Mouse (Mus musculus) megakaryocyte, adult 5-6 weeks (primary cell): Measurements from ENCODE around the gene Lrig2. TPM values are rescaled to one million over a fixed set of nuclear protein-coding genes. Genes with fewer than 3 reads are reported as not detected.

Experiments
- ATAC-seq: 2 replicates; pipeline ENCODE4 v1.8.0; 2016; ENCODE audit warnings: mild to moderate bottlenecking, inconsistent platforms; ENCODE audit not compliant: poor library complexity, severe bottlenecking
- total RNA-seq, 2 experiments: library from RNA; stranded (forward) in 1 of 2; stranded (reverse) in 1 of 2; fragments of 153-499, 151-499 nt in 1 of 2; fragments of 221-1000, 200-1000 nt in 1 of 2; gene quantifications; 2 replicates each; pipeline versions ENCODE4 v1.2.3 to v1.2.4; 2015 to 2017

Lrig2 gene
- total RNA-seq (2015) (8.5 and 12.9 TPM in 2 replicates), total RNA-seq (2017) (16.0 and 19.8 TPM in 2 replicates)

DNA sequence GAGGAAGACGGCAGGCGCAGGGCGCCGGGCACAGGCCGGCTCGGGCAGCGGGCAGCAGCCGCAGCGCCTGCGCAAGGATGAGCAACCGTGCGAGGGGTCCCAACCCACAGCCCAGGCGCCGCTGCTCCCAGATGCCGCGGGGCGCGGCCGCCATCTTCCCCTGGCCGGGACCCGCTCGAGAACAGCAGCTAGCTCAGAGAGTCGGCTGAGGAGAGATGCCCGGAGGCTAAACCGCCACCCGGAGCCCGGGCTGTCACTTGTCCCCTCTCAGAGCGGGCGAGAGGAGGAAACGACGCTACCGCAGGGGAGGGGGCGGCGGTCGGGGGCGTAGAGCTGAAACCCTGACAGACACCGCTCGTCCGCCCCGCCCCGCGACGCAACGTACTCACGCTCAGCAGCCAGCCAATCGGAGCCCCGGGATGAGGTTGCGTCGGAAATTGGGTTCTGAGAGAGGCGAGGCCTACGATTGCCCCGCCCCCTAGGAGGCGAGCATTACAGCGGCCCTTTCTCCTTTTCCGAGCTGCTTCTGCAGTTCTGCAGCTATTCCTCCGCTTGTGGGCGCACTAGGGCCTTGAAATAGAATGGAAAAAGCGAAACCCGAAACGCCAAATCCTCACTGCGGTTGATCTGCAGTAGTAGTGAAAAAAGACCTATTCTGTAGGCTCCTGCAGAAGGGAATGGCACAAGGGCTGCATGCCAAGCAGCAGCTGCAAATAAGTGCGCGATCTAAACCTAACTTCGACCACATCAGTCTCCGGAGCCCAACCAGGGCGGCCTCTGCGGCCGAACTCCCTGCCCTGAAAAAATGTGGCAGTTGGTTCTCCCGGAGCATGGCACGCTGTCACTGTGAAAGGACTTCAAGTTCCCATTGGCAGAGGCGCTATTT, at the start of gene Lrig2:
Gene Lrig2, minus strand, starts transcription at position 381 of the 886 bp plus-strand sequence.
- peak; percentile 94 for ATAC-seq

DNA sequence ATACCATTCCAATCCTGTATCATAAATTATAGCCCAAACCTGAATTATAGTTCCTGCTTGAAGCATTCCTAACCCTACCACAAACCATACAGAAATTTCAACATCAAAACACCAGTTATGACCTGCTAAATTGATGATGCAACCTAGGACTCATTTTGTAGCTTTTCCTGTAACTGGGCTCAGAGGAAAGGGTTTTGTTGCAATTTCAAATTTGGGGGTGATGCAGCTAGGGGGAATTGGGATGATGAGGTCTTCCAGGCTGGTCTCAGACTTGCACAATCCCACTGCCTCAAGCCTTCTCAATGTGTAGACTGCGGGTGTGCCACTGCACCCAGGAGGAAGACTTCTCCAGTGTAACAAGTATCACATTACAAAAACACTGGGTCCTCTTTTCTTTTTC, 44.9 kb upstream of the Lrig2 start:
- ATAC-seq = peak; percentile 92

DNA sequence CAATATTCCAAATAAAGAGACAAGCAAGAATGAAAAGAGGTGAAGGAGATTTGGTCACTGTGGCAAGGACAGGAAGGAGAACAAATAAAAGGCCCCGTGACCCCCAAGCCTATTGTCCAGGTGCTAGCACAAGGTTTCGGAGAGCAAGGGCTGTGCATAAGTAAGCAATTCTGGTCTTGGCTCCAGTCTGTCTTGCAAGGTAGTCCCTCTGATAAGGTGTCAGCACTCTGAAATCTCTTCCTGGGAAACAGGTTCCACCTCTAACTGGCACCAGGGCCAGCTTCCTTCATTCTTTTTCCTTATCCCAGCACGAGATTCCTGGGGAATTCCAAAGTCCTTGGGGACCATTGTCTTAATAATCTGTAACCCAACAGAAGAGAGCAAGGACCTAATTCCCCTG, 38.9 kb upstream of the Lrig2 start:
- ATAC-seq = no peak

DNA sequence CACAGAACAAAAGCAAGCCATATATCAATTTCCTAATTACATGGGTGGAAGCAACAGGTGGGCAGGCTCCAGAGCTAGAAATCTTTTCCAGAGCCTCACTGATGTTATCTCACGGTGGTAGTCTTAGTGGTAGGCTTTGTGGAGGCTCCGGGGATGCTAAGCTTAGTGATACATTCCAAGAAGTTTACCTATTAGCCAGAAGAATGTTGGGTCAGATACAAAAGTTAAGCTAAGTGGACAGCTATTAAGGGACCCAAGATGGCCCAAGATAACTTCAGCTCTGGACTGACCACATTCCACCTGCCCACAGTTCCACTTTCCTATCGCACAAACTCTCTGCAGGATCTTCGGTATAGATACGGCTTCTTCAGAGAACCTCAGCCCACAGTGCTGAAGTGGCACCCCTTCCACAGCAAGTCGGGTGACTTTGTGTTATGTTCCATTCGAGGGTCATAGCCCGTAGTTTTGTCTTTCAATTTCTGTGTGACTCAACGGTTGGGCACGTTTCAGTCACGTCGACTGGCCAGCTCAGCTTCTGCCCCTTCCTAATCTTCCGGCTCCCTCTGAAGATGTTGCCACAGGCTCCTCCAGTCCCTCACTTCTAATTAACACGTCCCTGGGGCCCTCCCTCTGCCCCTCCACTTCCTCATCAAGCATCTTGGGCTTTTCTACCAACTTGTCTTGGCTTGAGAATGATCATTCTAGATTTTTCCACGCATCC, 36.8 kb upstream of the Lrig2 start:
- no peak for ATAC-seq

DNA sequence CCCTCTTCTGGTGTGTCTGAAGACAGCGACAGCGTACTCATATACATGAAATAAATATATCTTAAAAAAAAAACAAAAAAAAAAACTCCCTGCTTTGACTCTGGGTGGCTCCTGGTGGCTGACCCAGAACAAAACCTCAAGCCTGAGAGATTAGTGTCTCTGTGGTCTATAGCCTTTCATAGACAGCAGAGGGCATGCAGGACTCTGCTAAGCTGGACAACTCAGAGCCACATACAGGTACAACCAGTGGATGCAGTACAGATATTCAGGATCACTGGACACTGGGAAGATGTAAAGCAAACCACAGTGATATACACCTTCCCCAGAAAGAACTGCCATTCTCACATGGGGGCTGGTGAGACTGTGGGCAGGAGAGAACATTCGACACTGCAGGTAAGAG, 32.1 kb upstream of the Lrig2 start:
- no peak for ATAC-seq

DNA sequence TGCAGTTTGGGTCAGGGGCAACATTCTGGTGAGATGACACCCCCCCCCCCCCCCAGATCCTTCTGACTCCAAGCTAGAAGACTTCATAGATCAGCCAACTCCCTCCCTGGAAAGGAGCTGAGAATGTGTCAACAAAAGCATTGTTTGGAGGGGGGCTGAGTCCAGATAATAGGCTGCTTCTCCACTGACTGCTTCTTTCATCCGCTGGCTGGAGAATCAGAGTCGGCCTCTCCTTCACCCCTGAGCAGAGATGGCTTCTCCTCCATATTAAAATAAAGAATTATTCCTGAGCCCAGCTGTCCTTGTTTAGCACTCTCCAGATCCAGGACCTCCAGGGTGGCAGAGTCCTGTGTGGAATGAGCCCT, 30.3 kb upstream of the Lrig2 start:
- ATAC-seq = no peak

DNA sequence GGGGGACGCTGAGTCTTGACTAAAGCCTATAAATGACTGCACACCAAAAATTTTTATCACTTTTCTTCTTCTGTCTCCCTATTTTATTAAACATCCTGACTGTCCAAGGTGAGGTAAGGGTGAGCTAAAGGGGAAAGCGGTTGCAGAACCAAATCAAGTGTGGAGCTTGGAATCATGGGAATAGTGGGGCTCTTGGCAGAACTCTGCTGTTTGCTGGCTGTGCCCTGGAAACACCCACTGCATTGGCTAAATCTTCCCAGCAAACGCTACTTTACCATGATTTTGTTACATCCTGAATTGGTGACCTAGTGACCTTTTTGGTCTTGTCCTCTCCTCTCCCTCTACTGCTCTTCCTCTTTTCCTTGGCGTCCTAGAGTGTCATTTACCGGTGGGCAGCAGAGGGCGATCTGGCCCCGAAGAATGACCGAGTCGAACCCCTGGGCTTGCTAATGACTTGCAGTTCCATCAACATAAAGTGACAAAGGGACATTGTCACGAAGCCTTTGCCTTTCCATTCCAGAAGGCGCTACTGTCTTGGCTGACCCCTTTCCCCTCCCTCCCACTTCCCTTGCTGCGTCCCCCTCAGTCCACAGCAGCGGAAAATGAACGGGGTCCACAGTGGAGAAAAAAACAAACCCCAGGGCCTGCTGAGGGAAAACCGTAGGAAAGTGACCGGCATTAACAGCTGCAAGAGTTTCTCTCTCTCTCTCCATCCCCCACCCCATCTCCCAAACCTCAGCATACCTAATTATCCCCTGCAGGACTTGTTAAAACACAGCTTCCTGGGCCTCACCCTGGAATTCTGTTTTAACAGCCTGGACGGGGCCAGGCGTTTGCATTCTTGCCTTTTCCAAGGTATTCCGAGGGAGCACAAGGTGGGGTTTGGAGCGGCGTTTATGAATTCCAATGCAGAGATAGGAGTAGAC, 29.7 kb upstream of the Lrig2 start:
- peak; percentile 94 for ATAC-seq

DNA sequence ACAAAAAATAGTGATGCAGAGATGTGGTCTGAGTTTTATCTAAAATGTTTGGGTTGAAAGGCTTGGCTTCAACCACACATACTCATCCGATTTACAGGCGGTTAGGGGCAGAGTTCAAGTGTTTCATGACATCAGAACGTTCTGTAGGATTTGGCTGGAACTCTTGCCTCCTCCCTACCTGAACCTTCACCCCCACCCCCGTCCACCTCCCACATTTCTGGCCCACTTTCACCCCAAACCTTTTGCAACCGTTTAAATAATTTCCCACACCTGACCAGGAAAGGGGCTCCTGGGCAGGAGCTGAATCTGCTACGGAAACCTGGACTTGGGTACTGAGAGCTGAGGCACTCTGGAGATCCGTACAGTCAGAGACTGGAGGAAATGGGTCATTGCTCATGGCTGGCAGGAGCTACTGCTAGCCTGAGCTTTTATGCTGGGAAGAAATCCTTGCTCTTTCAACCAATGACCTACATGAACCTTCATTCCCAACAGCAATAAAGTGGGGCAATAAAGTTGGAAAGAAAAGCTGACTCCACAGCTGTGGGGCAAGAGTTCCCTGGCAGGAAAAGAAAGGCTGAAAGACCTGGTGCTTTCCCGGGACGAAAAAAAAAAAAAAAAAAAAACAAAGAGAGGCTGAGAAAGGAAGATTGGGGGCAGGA, 28.9 kb upstream of the Lrig2 start:
- ATAC-seq = no peak

DNA sequence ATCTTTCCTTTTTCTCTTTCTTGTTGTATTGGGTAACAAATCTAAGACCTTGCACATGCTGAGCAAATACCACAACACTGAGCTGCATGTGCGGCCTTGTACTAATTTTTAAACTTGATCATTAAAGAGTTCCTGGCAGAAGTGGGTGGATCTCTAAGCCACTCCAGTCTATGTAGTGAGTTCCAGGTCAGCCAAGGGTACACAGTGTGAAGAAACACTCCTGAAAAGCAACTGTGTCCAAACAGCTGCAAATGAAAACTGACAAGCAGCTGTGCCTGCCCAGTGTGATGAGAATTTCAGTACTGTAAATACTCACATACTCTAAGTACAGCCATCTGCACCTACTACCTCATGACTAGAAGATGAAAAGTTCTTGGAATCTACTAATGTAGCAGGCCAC, 21.5 kb upstream of the Lrig2 start:
- no peak for ATAC-seq

DNA sequence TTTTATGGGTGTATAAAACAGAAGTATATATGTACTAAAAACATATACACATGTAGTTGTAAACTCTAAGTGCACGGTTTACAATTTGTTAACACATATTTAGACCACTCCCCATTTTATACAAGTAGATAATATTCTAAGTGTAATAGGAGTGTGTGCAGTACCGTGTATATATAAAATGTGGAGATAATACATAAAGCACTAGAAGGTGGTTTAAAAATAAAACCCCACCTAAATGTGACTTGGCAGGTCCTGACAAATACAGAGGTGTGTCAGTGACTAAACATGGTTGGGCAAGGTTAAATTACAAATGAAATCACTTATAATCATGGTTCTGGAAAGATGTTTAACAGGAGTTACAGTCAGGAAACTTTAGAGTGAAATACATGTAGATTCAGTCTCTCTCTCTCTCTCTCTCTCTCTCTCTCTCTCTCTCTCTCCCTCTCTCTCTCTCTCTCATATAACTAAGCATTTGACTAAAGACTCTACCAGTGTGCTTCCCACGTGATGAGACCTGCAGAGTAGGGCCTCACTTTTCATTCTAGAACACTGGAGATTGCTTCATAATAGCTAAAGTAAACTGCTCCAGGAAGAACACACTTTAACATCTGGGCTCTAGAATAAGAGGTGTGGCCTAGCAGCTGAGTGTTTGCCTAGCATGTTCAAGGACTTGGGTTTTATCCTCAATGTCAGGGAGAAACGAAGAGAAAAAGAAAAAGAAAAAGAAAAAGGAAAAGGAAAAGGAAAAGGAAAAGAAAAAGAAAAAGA, 14.6 kb upstream of the Lrig2 start:
- ATAC-seq = no peak

DNA sequence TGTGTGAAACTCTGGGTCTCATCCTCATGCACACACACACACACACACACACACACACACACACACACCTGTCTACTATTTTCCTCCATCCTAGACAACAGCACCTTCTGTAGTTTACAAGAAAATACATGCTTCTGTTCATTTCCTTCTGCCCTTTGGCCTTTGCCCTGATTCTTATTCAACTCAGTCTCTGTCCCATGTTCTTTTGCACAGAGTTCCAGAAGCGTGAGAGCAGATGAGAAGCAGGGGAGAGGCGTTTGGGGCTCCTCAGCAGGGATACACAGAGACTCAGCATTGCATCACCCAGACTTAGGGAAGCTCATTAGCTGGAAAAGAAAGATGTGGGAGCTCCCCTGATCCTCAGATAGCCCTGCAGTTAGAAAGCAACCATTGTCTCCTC, 13.8 kb upstream of the Lrig2 start:
- ATAC-seq = no peak

DNA sequence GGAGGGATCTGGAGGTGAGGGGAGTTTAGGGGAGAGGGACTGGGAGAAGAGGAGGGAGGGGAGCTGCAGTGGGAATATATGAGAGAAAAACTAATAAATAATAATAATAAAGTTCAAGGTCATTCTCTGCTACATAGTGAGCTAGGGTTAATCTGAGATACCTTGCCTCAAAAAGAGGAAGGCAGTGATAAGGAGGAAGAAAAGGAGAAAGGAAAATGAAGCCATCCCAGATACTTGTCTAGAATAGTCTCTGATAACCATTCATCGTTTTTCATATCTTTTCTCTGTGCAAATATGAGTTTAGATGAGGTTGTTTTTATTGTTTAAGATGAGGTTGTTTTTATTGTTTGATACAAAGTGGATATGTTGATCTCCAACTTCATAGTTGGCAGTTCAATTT, 13.3 kb upstream of the Lrig2 start:
- ATAC-seq = no peak

DNA sequence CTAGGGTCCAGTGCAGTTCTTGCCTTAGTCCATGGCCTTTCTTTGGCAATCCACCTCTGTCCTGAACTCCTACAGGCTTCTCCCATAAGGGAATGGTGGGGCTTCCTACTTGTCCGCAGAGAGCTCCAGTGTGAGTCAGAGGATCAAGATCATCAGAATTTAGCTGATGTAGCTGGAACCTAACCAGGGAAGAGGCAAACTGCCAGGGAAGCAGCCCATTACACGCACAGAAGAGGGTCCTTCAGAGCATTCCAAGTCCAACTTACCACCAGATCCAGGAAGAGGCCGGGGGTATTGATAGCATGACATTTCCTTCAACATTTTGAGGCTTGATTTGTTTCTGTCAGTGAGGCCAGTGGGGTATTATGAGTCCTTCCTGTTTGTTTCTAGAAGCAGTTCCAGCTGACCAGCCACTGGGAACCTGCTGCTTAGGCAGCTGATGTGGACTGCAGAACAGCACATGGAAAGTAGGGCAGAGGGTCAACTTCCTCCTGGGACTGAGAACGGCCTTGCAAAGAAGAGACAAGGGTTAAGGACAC, 11.7 kb upstream of the Lrig2 start:
- peak; percentile 35; the same call in 1 of the 2 replicates for ATAC-seq

DNA sequence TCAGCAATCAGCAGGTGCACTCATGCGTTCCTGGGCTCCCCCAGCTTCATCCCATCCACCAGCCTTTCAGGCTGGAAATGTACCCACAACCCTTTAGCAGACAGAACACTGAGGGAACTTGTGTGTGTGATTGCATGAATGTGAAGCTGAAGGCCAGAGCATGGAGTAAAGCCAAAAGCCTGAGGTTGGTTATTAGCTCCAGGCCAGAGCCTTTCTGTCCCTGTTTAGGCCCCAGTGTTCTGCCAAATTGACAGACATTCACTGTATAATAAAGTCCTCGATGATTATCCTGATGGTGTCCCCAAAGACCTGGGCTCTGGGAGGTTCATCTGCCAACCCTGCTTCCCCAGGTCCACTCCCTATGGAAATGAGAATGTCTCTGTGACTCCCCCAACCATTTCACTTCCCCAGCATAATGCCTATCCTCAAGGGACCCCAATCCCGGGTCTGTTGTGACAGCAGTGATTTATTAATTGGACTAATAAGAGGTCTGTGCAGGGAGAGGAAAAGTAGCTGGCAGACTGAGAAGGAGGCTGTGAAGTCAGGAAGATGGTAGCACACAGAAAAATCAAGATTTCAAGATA, 9.7 kb upstream of the Lrig2 start:
- no peak for ATAC-seq

DNA sequence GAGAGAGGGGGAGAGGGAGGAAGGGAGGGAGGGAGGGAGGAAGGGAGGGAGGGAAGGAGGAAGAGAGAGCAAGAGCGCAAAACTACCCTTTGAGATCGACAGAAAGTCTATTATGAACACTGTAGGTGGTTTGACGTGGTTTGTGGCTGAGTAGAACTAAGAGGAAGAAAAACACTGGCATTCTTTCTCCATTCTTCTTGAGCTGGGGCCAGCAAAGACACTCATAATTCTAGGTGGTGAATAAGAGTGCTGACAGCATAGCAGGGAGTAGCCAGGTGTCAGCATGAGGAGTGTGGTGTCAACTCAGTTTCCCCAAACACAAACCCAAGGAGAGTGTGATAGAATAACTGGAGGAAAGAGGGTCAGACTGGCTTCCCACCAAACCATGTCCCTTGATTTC, 8.8 kb upstream of the Lrig2 start:
- no peak for ATAC-seq

DNA sequence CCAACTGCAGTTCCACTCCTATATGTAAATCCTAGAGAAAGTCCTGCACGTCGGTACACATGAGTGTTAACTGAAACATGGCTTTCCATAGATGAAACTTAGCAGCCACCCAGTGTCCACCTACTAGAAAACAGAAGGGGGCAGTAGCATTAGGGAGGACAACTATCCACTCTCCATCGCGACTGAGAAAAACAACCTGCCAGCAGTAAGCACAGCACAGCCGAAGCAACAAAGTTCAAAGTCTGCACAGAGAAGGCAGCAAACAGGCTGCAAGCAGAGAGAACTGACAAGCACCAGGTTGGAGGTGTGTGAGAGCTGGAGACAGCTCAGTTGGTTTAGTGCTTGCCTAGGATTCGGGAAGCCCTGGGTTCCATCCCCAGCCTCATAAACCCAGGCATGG, 7.2 kb upstream of the Lrig2 start:
- ATAC-seq = no peak

DNA sequence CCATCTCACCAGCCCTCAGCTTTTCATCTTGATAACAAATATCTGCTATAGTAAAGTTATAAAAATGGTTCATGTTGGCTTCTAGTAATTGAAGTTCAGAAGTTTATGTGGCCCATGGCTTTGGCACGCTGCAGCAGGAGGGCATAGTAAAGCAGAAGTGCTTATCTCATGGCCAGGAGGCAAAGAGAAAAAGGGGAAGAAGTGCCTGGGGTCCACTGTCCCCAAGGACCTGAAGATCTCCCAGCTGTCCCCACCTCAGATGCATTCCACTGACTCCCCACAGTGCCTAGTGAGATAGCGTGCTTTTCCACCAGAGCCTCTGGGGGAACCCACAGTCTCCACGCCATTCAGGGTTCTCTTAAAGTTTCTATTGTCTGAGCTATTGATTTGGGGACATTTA, 6.7 kb upstream of the Lrig2 start:
- peak; percentile 95 for ATAC-seq

DNA sequence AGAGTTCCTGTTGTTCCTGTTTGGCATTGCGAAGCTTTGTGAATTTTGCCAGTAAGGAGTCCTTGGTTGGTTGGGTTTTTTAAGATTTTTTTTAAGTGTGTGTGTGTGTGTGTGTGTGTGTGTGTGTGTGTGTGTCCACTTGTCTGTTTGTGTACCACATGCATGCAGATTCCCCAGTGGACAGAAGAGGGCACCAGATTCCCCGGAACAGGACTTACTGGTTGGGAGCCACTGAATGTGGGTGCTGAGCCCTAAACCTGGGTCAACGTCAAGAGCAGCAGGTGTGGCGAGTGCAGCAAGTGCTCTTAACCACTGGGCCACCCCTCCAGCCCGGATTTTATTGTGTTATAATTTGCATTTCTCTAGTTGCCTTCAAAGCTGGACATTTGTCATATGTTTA, 5.4 kb upstream of the Lrig2 start:
- peak; percentile 31; the same call in 1 of the 2 replicates for ATAC-seq

DNA sequence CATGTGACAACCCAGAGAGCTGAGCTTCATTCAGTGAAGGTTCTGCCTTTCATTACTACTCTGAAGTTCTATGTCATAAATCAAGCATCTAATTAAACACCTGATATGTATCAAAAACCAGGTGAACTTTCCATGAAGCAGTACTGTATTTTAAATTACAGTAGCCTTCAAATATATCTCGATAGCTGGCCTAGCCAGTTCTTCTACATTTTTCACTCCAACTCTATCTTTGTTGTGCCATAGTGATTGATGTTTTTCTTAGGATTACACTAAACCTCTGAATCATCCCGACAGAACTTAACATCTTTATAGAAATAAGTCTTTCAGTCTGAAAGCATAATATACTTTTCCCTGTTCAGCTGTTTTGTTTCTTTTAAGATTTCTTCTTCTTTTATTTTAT, 2.8 kb upstream of the Lrig2 start:
- ATAC-seq = no peak
